Mouse (Mus musculus): ENCODE results near the gene Suclg2. TPM values are rescaled to one million over a fixed set of nuclear protein-coding genes. Genes with fewer than 3 reads are reported as not detected.
"Not testable (repeated sequence)": the region's sequence is repeated elsewhere in the genome, so short reads cannot be mapped to it uniquely, and the experiment has no call there.

Gene Suclg2
- polyA plus RNA-seq, 1 experiment from 2014 or later = 14.7 TPM

GRCm38 (mm10) chr6:95613228-95613627 lies 105.4 kb downstream of the Suclg2 start:
- 0 out of 2 replicates have a peak, but pooled peaks cover 4% of the 10 kb centered on the region for H3K4me1 ChIP-seq
- no peaks in the 10 kb centered on the region for H3K36me3 ChIP-seq
- no peaks in the 10 kb centered on the region for H3K9me3 ChIP-seq (replicated peaks)
- no peak overlapping the region for H3K4me2 ChIP-seq
- no peak overlapping the region for H3K4me3 ChIP-seq (replicated peaks)
- H3K27ac ChIP-seq (replicated peaks) = no peak overlapping the region
- WGBS = 78% methylated on average over 3 of the region's 3 CpGs
- H3K27me3 ChIP-seq (replicated peaks) = no peaks in the 10 kb centered on the region
- no peak overlapping the region for H3K9ac ChIP-seq (replicated peaks)
- no peak for ATAC-seq (ENCODE audit: low FRiP score)

- no peaks in the 10 kb centered on the region for H3K36me3 ChIP-seq
- H3K27ac ChIP-seq (replicated peaks) = no peak overlapping the region
- 0 out of 2 replicates have a peak, but pooled peaks cover 4% of the 10 kb centered on the region for H3K4me1 ChIP-seq
- no peak for ATAC-seq (ENCODE audit: low FRiP score)
- no peaks in the 10 kb centered on the region for H3K27me3 ChIP-seq (replicated peaks)
- H3K4me2 ChIP-seq = no peak overlapping the region
- WGBS = 64% methylated on average over 3 of the region's 3 CpGs
- H3K9ac ChIP-seq (replicated peaks) = no peak overlapping the region
- H3K9me3 ChIP-seq (replicated peaks) = no peaks in the 10 kb centered on the region
- no peak overlapping the region for H3K4me3 ChIP-seq (replicated peaks)
Measured at GRCm38 (mm10) chr6:95612412-95613022, 106.1 kb downstream of the Suclg2 start.

GRCm38 (mm10) chr6:95611059-95611458 lies 107.5 kb downstream of the Suclg2 start:
- H3K36me3 ChIP-seq = no peaks in the 10 kb centered on the region
- H3K27ac ChIP-seq (replicated peaks) = no peak overlapping the region
- no peak overlapping the region for H3K4me3 ChIP-seq (replicated peaks)
- H3K4me1 ChIP-seq = 0 out of 2 replicates have a peak, but pooled peaks cover 4% of the 10 kb centered on the region
- H3K4me2 ChIP-seq = no peak overlapping the region
- H3K27me3 ChIP-seq (replicated peaks) = no peaks in the 10 kb centered on the region
- H3K9ac ChIP-seq (replicated peaks) = no peak overlapping the region
- no peaks in the 10 kb centered on the region for H3K9me3 ChIP-seq (replicated peaks)
- WGBS = 89% methylated on average over 3 of the region's 3 CpGs
- ATAC-seq (ENCODE audit: low FRiP score) = no peak

GRCm38 (mm10) chr6:95608123-95608522 lies 110.5 kb downstream of the Suclg2 start:
- no peak overlapping the region for H3K4me3 ChIP-seq (replicated peaks)
- H3K27ac ChIP-seq (replicated peaks) = no peak overlapping the region
- ATAC-seq (ENCODE audit: low FRiP score) = no peak
- H3K27me3 ChIP-seq (replicated peaks) = no peaks in the 10 kb centered on the region
- no peaks in the 10 kb centered on the region for H3K9me3 ChIP-seq (replicated peaks)
- no peak overlapping the region for H3K4me2 ChIP-seq
- H3K9ac ChIP-seq (replicated peaks) = no peak overlapping the region
- WGBS = 94% methylated on average over 3 of the region's 3 CpGs
- H3K36me3 ChIP-seq = no peaks in the 10 kb centered on the region
- 0 out of 2 replicates have a peak, but pooled peaks cover under 1% of the 10 kb centered on the region for H3K4me1 ChIP-seq

GRCm38 (mm10) chr6:95600731-95601130 lies 117.9 kb downstream of the Suclg2 start:
- H3K9ac ChIP-seq (replicated peaks); H3K27me3 ChIP-seq (replicated peaks); H3K4me1 ChIP-seq; H3K9me3 ChIP-seq (replicated peaks); H3K27ac ChIP-seq (replicated peaks); H3K36me3 ChIP-seq; H3K4me2 ChIP-seq; ATAC-seq (ENCODE audit: low FRiP score); H3K4me3 ChIP-seq (replicated peaks): not testable (repeated sequence)
- WGBS = 87% methylated on average over 8 of the region's 8 CpGs

GRCm38 (mm10) chr6:95596766-95597750 lies 121.5 kb downstream of the Suclg2 start:
- ATAC-seq (ENCODE audit: low FRiP score) = no peak
- H3K27ac ChIP-seq (replicated peaks) = no peak overlapping the region

GRCm38 (mm10) chr6:95595852-95596251 lies 122.7 kb downstream of the Suclg2 start:
- WGBS = 70% methylated on average over 2 of the region's 2 CpGs
- no peak for ATAC-seq (ENCODE audit: low FRiP score)
- Histone ChIP-seq H3K4me2 (no peak overlapping the region), H3K27ac (replicated peaks) (no peak overlapping the region), H3K9ac (replicated peaks) (no peak overlapping the region), H3K27me3 (replicated peaks) (no peaks in the 10 kb centered on the region), H3K4me3 (replicated peaks) (no peak overlapping the region), H3K36me3 (no peaks in the 10 kb centered on the region), H3K4me1 (0 out of 2 replicates have a peak, but pooled peaks cover 4% of the 10 kb centered on the region), H3K9me3 (replicated peaks) (no peaks in the 10 kb centered on the region)

More at GRCm38 (mm10) chr6:95596766-95597750, 121.5 kb downstream of the Suclg2 start:
- no peak overlapping the region for H3K4me3 ChIP-seq (replicated peaks)
- H3K27me3 ChIP-seq (replicated peaks) = no peaks in the 10 kb centered on the region
- H3K9me3 ChIP-seq (replicated peaks) = no peaks in the 10 kb centered on the region
- H3K9ac ChIP-seq (replicated peaks) = no peak overlapping the region
- H3K4me1 ChIP-seq = 0 out of 2 replicates have a peak, but pooled peaks cover 4% of the 10 kb centered on the region
- H3K36me3 ChIP-seq = no peaks in the 10 kb centered on the region
- WGBS = 66% methylated on average over 15 of the region's 15 CpGs
- H3K4me2 ChIP-seq = no peak overlapping the region

- H3K4me1 ChIP-seq = 0 out of 2 replicates have a peak, but pooled peaks cover 6% of the 10 kb centered on the region
- no peak for ATAC-seq (ENCODE audit: low FRiP score)
- H3K4me2 ChIP-seq = no peak overlapping the region
- no peaks in the 10 kb centered on the region for H3K36me3 ChIP-seq
- 79% methylated on average over 4 of the region's 4 CpGs for WGBS
- no peak overlapping the region for H3K27ac ChIP-seq (replicated peaks)
- H3K27me3 ChIP-seq (replicated peaks) = no peaks in the 10 kb centered on the region
- no peak overlapping the region for H3K9ac ChIP-seq (replicated peaks)
- no peak overlapping the region for H3K4me3 ChIP-seq (replicated peaks)
- no peaks in the 10 kb centered on the region for H3K9me3 ChIP-seq (replicated peaks)
Measured at GRCm38 (mm10) chr6:95594239-95594638, 124.4 kb downstream of the Suclg2 start.

- H3K27ac ChIP-seq (replicated peaks) = no peak overlapping the region
- H3K36me3 ChIP-seq = no peaks in the 10 kb centered on the region
- H3K4me2 ChIP-seq = no peak overlapping the region
- H3K27me3 ChIP-seq (replicated peaks) = no peaks in the 10 kb centered on the region
- 91% methylated on average over 6 of the region's 6 CpGs for WGBS
- 0 out of 2 replicates have a peak, but pooled peaks cover 5% of the 10 kb centered on the region for H3K4me1 ChIP-seq
- ATAC-seq (ENCODE audit: low FRiP score) = no peak
- H3K4me3 ChIP-seq (replicated peaks) = no peak overlapping the region
- no peak overlapping the region for H3K9ac ChIP-seq (replicated peaks)
- H3K9me3 ChIP-seq (replicated peaks) = no peaks in the 10 kb centered on the region
Measured at GRCm38 (mm10) chr6:95592396-95592795, 126.2 kb downstream of the Suclg2 start.

GRCm38 (mm10) chr6:95590463-95590862 lies 128.1 kb downstream of the Suclg2 start:
- Histone ChIP-seq H3K4me1 (0 out of 2 replicates have a peak, but pooled peaks cover 3% of the 10 kb centered on the region), H3K4me2 (no peak overlapping the region), H3K4me3 (replicated peaks) (no peak overlapping the region), H3K9ac (replicated peaks) (no peak overlapping the region), H3K27me3 (replicated peaks) (no peaks in the 10 kb centered on the region), H3K36me3 (no peaks in the 10 kb centered on the region), H3K27ac (replicated peaks) (no peak overlapping the region), H3K9me3 (replicated peaks) (no peaks in the 10 kb centered on the region)
- WGBS = 19% methylated on average over 4 of the region's 4 CpGs
- no peak for ATAC-seq (ENCODE audit: low FRiP score)

GRCm38 (mm10) chr6:95587108-95587796 lies 131.3 kb downstream of the Suclg2 start:
- no peak overlapping the region for H3K27ac ChIP-seq (replicated peaks)

More at GRCm38 (mm10) chr6:95587108-95587796, 131.3 kb downstream of the Suclg2 start:
- Histone ChIP-seq H3K4me2 (no peak overlapping the region), H3K4me3 (replicated peaks) (no peak overlapping the region), H3K27me3 (replicated peaks) (no peaks in the 10 kb centered on the region), H3K4me1 (0 out of 2 replicates have a peak, but pooled peaks cover 3% of the 10 kb centered on the region), H3K9ac (replicated peaks) (no peak overlapping the region), H3K36me3 (no peaks in the 10 kb centered on the region), H3K9me3 (replicated peaks) (0 out of 2 replicates have a peak, but pooled peaks cover 4% of the 10 kb centered on the region)
- no peak for ATAC-seq (ENCODE audit: low FRiP score)
- 49% methylated on average over 6 of the region's 6 CpGs for whole genome bisulfite sequencing

Measured in neural tube, embryonic 15.5 days (tissue).